Mouse (Mus musculus) ES-E14 (cell line): Measurements from ENCODE around the gene Wdr74. TPM values are rescaled to one million over a fixed set of nuclear protein-coding genes. Genes with fewer than 3 reads are reported as not detected.
A peak's percentile ranks its signal among the peaks of the same experiment; 100 is the strongest.

ENCODE experiments used
- DNase-seq: peaks from one replicate; pipeline ENCODE4 v3.0.0-alpha.2; 2013; ENCODE audit warnings: low read depth, low spot score
- H3K27ac ChIP-seq: 2 replicates; pipeline ENCODE4 v1.5.1; 2012; ENCODE audit warnings: low read depth, mild to moderate bottlenecking, low read length, moderate library complexity, mixed read lengths; ENCODE audit not compliant: poor library complexity, insufficient read depth, severe bottlenecking
- H3K36me3 ChIP-seq: 2 replicates; pipeline ENCODE4 v1.6.1; 2012; ENCODE audit warnings: mild to moderate bottlenecking, low read length, moderate library complexity, mixed read lengths; ENCODE audit not compliant: control insufficient read depth, poor library complexity, insufficient read depth, severe bottlenecking
- H3K4me1 ChIP-seq, 2 experiments: fragments of 150-350 bp in 1 of 2; sonication (generic) in 1 of 2; 2 replicates each; pipeline ENCODE4 v1.6.1; 2012; ENCODE audit warnings: low read length in 2 of 2, mild to moderate bottlenecking in 1 of 2, mixed read lengths in 1 of 2; ENCODE audit not compliant: control insufficient read depth in 2 of 2, insufficient read depth in 2 of 2, poor library complexity in 1 of 2
- H3K4me3 ChIP-seq, 2 experiments: fragments of 150-350 bp in 1 of 2; sonication (generic) in 1 of 2; 2 replicates each; pipeline ENCODE4 v1.5.1; 2012; ENCODE audit warnings: low read length in 2 of 2, low read depth in 1 of 2, mild to moderate bottlenecking in 1 of 2, mixed read lengths in 1 of 2; ENCODE audit not compliant: insufficient read depth in 1 of 2, poor library complexity in 1 of 2, severe bottlenecking in 1 of 2
- H3K9ac ChIP-seq: 2 replicates; pipeline ENCODE4 v1.6.1; 2012; ENCODE audit warnings: low read depth, mild to moderate bottlenecking, low read length, mixed read lengths; ENCODE audit not compliant: poor library complexity, insufficient read depth, severe bottlenecking
- H3K9me3 ChIP-seq: fragments of 150-350 bp; sonication (generic); 2 replicates; pipeline ENCODE4 v1.6.1; 2012; ENCODE audit warnings: low read depth, mild to moderate bottlenecking, low read length; ENCODE audit not compliant: control insufficient read depth, insufficient read depth
- CHD2 ChIP-seq: IDR thresholded peaks from 2 replicates; pipeline ENCODE4 v1.6.1; 2014; ENCODE audit warnings: mild to moderate bottlenecking, low read depth, low read length, inconsistent platforms
- HCFC1 ChIP-seq: IDR thresholded peaks from 2 replicates; pipeline ENCODE4 v1.6.1; 2012; ENCODE audit warnings: low read length, inconsistent platforms, borderline replicate concordance; ENCODE audit not compliant: insufficient read depth
- MAFK ChIP-seq: IDR thresholded peaks from 2 replicates; pipeline ENCODE4 v1.6.1; 2014; ENCODE audit warnings: mild to moderate bottlenecking, low read depth, low read length, inconsistent platforms; ENCODE audit not compliant: insufficient read depth
- ZC3H11A ChIP-seq: IDR thresholded peaks from 2 replicates; pipeline ENCODE4 v1.6.1; 2012; ENCODE audit warnings: low read depth, mild to moderate bottlenecking, inconsistent platforms, low read length, borderline replicate concordance
- ZNF384 ChIP-seq: IDR thresholded peaks from 2 replicates; pipeline ENCODE4 v1.6.1; 2012; ENCODE audit warnings: low read depth, low read length, inconsistent platforms
- in situ Hi-C, 2 experiments: fragments of 600-800 bp; cut with MboI; formaldehyde crosslinking; loops; one replicate each; pipeline ENCODE4 v1.15.1; 2025; ENCODE audit warnings: low sequenced_read_pairs in 2 of 2, inconsistent platforms in 1 of 2; ENCODE audit not compliant: unreplicated experiment in 2 of 2
- total RNA-seq: library from RNA; depleted of rRNA; stranded (reverse); fragments of 300-350 nt; gene quantifications from 2 replicates; pipeline ENCODE4 v1.2.3, GENCODE M21; 2012

The Wdr74 gene
- total RNA-seq, 1 experiment, result 173 TPM

- Histone ChIP-seq H3K4me1 (no peaks in the 10 kb centered on the region), H3K36me3 (peaks cover 16% of the 10 kb centered on the region), H3K9ac (no peak overlapping the region), H3K9me3 (no peaks in the 10 kb centered on the region), H3K27ac (no peak overlapping the region), H3K4me3 (no peak overlapping the region)
- no peak for DNase-seq
- in situ Hi-C loops, result no loop called here
- TF ChIP-seq CHD2 (no peak), ZC3H11A (no peak), HCFC1 (no peak), ZNF384 (no peak), MAFK (no peak)
Measured at GRCm38 (mm10) chr19:8758899-8759298, 23.3 kb downstream of the Wdr74 start.

DNA sequence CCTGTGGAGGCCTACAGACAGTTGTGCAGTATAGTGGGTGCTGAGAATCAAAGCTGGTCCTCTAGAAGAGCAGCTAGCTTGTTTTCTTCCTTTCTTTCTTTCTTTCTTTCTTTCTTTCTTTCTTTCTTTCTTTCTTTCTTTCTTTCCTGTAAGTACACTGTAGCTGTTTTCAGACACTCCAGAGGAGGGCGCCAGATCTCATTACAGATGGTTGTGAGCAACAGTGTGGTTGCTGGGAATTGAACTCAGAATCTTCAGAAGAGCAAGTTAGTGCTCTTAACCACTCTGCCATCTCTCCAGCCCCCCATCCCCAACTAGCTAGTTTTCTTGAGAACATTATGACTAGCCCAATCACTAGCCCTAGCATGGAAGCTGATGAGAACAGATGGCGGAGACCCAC lies 25.1 kb downstream of the Wdr74 start:
- Histone ChIP-seq H3K36me3 (peaks cover 23% of the 10 kb centered on the region), H3K27ac (no peak overlapping the region), H3K4me3 (no peak overlapping the region), H3K9ac (no peak overlapping the region), H3K4me1 (no peaks in the 10 kb centered on the region), H3K9me3 (no peaks in the 10 kb centered on the region)
- in situ Hi-C loops, result no loop called here
- DNase-seq, result no peak
- no peak for TF ChIP-seq MAFK
- no peak for TF ChIP-seq CHD2
- TF ChIP-seq HCFC1, result no peak
- TF ChIP-seq ZNF384, result no peak
- TF ChIP-seq ZC3H11A, result no peak

GRCm38 (mm10) chr19:8763276-8763675 lies 27.6 kb downstream of the Wdr74 start:
- in situ Hi-C loops, result no loop called here
- no peak overlapping the region for H3K27ac ChIP-seq
- H3K4me1 ChIP-seq, result no peaks in the 10 kb centered on the region
- no peak overlapping the region for H3K9ac ChIP-seq
- H3K9me3 ChIP-seq, result no peaks in the 10 kb centered on the region
- no peak for DNase-seq
- no peak overlapping the region for H3K4me3 ChIP-seq
- TF ChIP-seq ZC3H11A, result no peak
- no peak for TF ChIP-seq ZNF384
- no peak for TF ChIP-seq CHD2
- no peak for TF ChIP-seq HCFC1
- TF ChIP-seq MAFK, result no peak
- H3K36me3 ChIP-seq, result peaks cover 41% of the 10 kb centered on the region

DNA sequence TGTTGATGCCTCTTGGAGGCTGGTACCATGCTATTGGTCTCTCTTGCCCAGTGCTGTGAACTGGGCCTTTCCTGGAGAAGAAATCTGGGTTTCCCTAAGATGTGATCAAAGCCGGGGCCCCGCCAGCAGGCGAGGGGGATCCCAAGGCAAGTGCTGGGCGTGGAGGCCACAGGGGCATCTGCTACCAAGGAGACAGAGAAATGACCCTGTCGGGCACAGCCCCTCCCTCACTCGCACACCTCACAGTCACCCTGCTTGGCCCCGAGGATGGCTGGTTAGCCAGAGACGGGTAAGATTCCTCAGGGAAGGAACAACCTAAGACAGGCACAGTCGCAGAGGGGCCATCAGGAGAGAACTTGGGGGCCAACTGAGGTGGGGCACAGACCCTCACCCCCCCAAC lies 29.9 kb downstream of the Wdr74 start:
- in situ Hi-C loops, result no loop called here
- Histone ChIP-seq H3K27ac (no peak overlapping the region), H3K4me3 (no peak overlapping the region), H3K4me1 (no peaks in the 10 kb centered on the region), H3K36me3 (peaks cover 46% of the 10 kb centered on the region), H3K9ac (no peak overlapping the region), H3K9me3 (no peaks in the 10 kb centered on the region)
- TF ChIP-seq HCFC1, result no peak
- no peak for TF ChIP-seq ZNF384
- no peak for TF ChIP-seq CHD2
- no peak for TF ChIP-seq ZC3H11A
- no peak for TF ChIP-seq MAFK
- DNase-seq, result no peak

GRCm38 (mm10) chr19:8770567-8771270 lies 35.1 kb downstream of the Wdr74 start, which contains the start of gene Tmem223:
Tmem223 (plus strand) TSS chr19:8770996.
- peak within 1 kb of the TSS; percentile 73 to 89 for H3K4me3 ChIP-seq
- H3K9ac ChIP-seq, result peak within 1 kb of the TSS; percentile 88
- DNase-seq, result peak; percentile 68
- H3K36me3 ChIP-seq, result peaks cover 36% of the 10 kb centered on the region
- peak within 1 kb of the TSS; percentile 59 for H3K27ac ChIP-seq
- H3K9me3 ChIP-seq, result no peaks in the 10 kb centered on the region
- H3K4me1 ChIP-seq, result peaks cover 0 to 7% of the 10 kb centered on the region in 2 experiments; a peak in 3 of 4 replicates
- in situ Hi-C loops, result no loop called here
- TF ChIP-seq MAFK (no peak), ZC3H11A (no peak), ZNF384 (no peak), CHD2 (no peak; the same call in 1 of the 2 replicates), HCFC1 (no peak)
